Mouse (Mus musculus) lung, embryonic 14.5 days (tissue): ENCODE data around the gene Tob1. TPM values are rescaled to one million over a fixed set of nuclear protein-coding genes. Genes with fewer than 3 reads are reported as not detected.

ENCODE experiments used
- ATAC-seq: fragments of 200-750 bp; cut with Nextera tagmentation; 2 replicates; pipeline ENCODE4 v1.8.0; 2017; ENCODE audit warnings: mild to moderate bottlenecking, moderate TSS enrichment, moderate library complexity; ENCODE audit not compliant: insufficient read depth
- DNase-seq: peaks from one replicate; pipeline ENCODE4 v3.0.0-alpha.2; 2015
- H3K27ac ChIP-seq: fragments of 300-500 bp; sonication (generic); 2 replicates; pipeline ENCODE4 v1.5.1; 2014; ENCODE audit warnings: low read depth, mild to moderate bottlenecking, moderate library complexity
- H3K27me3 ChIP-seq: fragments of 300-500 bp; sonication (generic); 2 replicates; pipeline ENCODE4 v1.6.1; 2014; ENCODE audit warnings: low read length, control low read depth; ENCODE audit not compliant: insufficient read depth
- H3K36me3 ChIP-seq: fragments of 300-500 bp; sonication (generic); 2 replicates; pipeline ENCODE4 v1.6.1; 2014; ENCODE audit warnings: control low read depth; ENCODE audit not compliant: insufficient read depth
- H3K4me1 ChIP-seq: fragments of 300-500 bp; sonication (generic); 2 replicates; pipeline ENCODE4 v1.6.1; 2014; ENCODE audit warnings: antibody characterized with exemption, control low read depth; ENCODE audit not compliant: insufficient read depth
- H3K4me2 ChIP-seq: fragments of 300-500 bp; sonication (generic); 2 replicates; pipeline ENCODE4 v1.6.1; 2014; ENCODE audit warnings: mild to moderate bottlenecking
- H3K4me3 ChIP-seq: fragments of 300-500 bp; sonication (generic); 2 replicates; pipeline ENCODE4 v1.5.1; 2014; ENCODE audit warnings: low read depth, low read length
- H3K9ac ChIP-seq: fragments of 300-500 bp; sonication (generic); 2 replicates; pipeline ENCODE4 v1.6.1; 2014
- H3K9me3 ChIP-seq: fragments of 300-500 bp; sonication (generic); 2 replicates; pipeline ENCODE4 v1.6.1; 2016; ENCODE audit warnings: low read depth, low read length, control low read depth
- CTCF ChIP-seq: IDR thresholded peaks from 2 replicates; pipeline ENCODE4 v1.5.1; 2016; ENCODE audit warnings: antibody characterized with exemption, low read depth
- WGBS: fragments of 180-500 bp; shearing (Covaris S2); extraction: QIAGEN DNeasy Blood & Tissue Kit; methylation state at CpG from one replicate; pipeline ENCODE4 v1.1.7; 2014; 5-methylcytosine and 5-hydroxymethylcytosine counted together
- polyA plus RNA-seq: library from polyadenylated mRNA; unstranded; fragments of >200 nt; fragmentation: Nextera tagmentation; extraction: Ambion mirVana; gene quantifications from 2 replicates; pipeline ENCODE4 v1.2.1, GENCODE M21; 2014

Gene Tob1
- polyA plus RNA-seq, 1 experiment from 2014 or later = 18.2 TPM

- no peak for TF ChIP-seq CTCF
- Histone ChIP-seq H3K9ac (no peak overlapping the region), H3K4me3 (no peak overlapping the region), H3K27ac (no peak overlapping the region), H3K9me3 (no peaks in the 10 kb centered on the region), H3K4me1 (no peaks in the 10 kb centered on the region), H3K36me3 (no peaks in the 10 kb centered on the region), H3K27me3 (no peaks in the 10 kb centered on the region), H3K4me2 (no peak overlapping the region)
- peak; percentile 31 for DNase-seq
- WGBS = 58% methylated on average over 9 of the region's 9 CpGs
- ATAC-seq = 0 out of 2 replicates have a peak, but pooled peaks have one; percentile 13
Observed at GRCm38 (mm10) chr11:94172186-94172585, 39.1 kb upstream of the Tob1 start.

- no peak for TF ChIP-seq CTCF
- no peaks in the 10 kb centered on the region for H3K36me3 ChIP-seq
- ATAC-seq = peak; percentile 60
- no peak overlapping the region for H3K4me2 ChIP-seq
- H3K27ac ChIP-seq = peak overlapping the region; percentile 30
- no peaks in the 10 kb centered on the region for H3K4me1 ChIP-seq
- 12% methylated on average over 4 of the region's 4 CpGs for WGBS
- H3K9ac ChIP-seq = no peak overlapping the region
- peak; percentile 66 for DNase-seq
- no peaks in the 10 kb centered on the region for H3K27me3 ChIP-seq
- H3K4me3 ChIP-seq = no peak overlapping the region
- H3K9me3 ChIP-seq = no peaks in the 10 kb centered on the region
Observed at GRCm38 (mm10) chr11:94173726-94174146, 37.5 kb upstream of the Tob1 start.

GRCm38 (mm10) chr11:94175288-94175687, 36.0 kb upstream of the Tob1 start:
- no peak for TF ChIP-seq CTCF

GRCm38 (mm10) chr11:94175694-94176093, 35.6 kb upstream of the Tob1 start:
- peak overlapping the region; percentile 77 for H3K27ac ChIP-seq

More at GRCm38 (mm10) chr11:94175288-94175687, 36.0 kb upstream of the Tob1 start:
- 57% methylated on average over 7 of the region's 7 CpGs for WGBS
- Histone ChIP-seq H3K9me3 (no peaks in the 10 kb centered on the region), H3K4me3 (no peak overlapping the region), H3K4me2 (no peak overlapping the region), H3K36me3 (no peaks in the 10 kb centered on the region), H3K4me1 (no peaks in the 10 kb centered on the region), H3K27me3 (no peaks in the 10 kb centered on the region), H3K27ac (peak overlapping the region; percentile 77), H3K9ac (no peak overlapping the region)
- DNase-seq = no peak
- 0 out of 2 replicates have a peak, but pooled peaks have one; percentile 5 for ATAC-seq

GRCm38 (mm10) chr11:94177841-94178585, 33.2 kb upstream of the Tob1 start:
- no peak for TF ChIP-seq CTCF
- no peaks in the 10 kb centered on the region for H3K4me1 ChIP-seq
- no peak overlapping the region for H3K27ac ChIP-seq
- no peaks in the 10 kb centered on the region for H3K36me3 ChIP-seq
- DNase-seq (no peak), ATAC-seq (no peak)
- H3K4me3 ChIP-seq = no peak overlapping the region
- H3K27me3 ChIP-seq = no peaks in the 10 kb centered on the region
- WGBS = 67% methylated on average over 15 of the region's 15 CpGs
- H3K9me3 ChIP-seq = no peaks in the 10 kb centered on the region
- H3K4me2 ChIP-seq = no peak overlapping the region
- H3K9ac ChIP-seq = no peak overlapping the region

More at GRCm38 (mm10) chr11:94175694-94176093, 35.6 kb upstream of the Tob1 start:
- H3K27me3 ChIP-seq = no peaks in the 10 kb centered on the region
- H3K4me2 ChIP-seq = no peak overlapping the region
- no peak overlapping the region for H3K4me3 ChIP-seq
- no peak overlapping the region for H3K9ac ChIP-seq
- H3K9me3 ChIP-seq = no peaks in the 10 kb centered on the region
- TF ChIP-seq CTCF = no peak
- WGBS = 34% methylated on average over 8 of the region's 8 CpGs
- DNase-seq (peak; percentile 77), ATAC-seq (peak; percentile 53)
- no peaks in the 10 kb centered on the region for H3K4me1 ChIP-seq
- H3K36me3 ChIP-seq = no peaks in the 10 kb centered on the region

- no peaks in the 10 kb centered on the region for H3K9me3 ChIP-seq
- H3K4me3 ChIP-seq = no peak overlapping the region
- WGBS = 13% methylated on average over 1 of the region's 1 CpGs
- H3K27ac ChIP-seq = no peak overlapping the region
- TF ChIP-seq CTCF = no peak
- no peak overlapping the region for H3K4me2 ChIP-seq
- H3K36me3 ChIP-seq = no peaks in the 10 kb centered on the region
- DNase-seq (no peak), ATAC-seq (no peak)
- H3K9ac ChIP-seq = no peak overlapping the region
- no peaks in the 10 kb centered on the region for H3K4me1 ChIP-seq
- no peaks in the 10 kb centered on the region for H3K27me3 ChIP-seq
Observed at GRCm38 (mm10) chr11:94179768-94180167, 31.5 kb upstream of the Tob1 start.

- ATAC-seq (no peak), DNase-seq (no peak)
- Histone ChIP-seq H3K9ac (no peak overlapping the region), H3K9me3 (no peaks in the 10 kb centered on the region), H3K4me1 (no peaks in the 10 kb centered on the region), H3K4me3 (no peak overlapping the region), H3K27ac (no peak overlapping the region), H3K4me2 (no peak overlapping the region), H3K27me3 (no peaks in the 10 kb centered on the region), H3K36me3 (no peaks in the 10 kb centered on the region)
- 69% methylated on average over 4 of the region's 4 CpGs for WGBS
- TF ChIP-seq CTCF = no peak
Observed at GRCm38 (mm10) chr11:94180194-94180593, 31.1 kb upstream of the Tob1 start.
